Mouse (Mus musculus): Measurements from ENCODE around the gene Slc34a3. TPM values are rescaled to one million over a fixed set of nuclear protein-coding genes. Genes with fewer than 3 reads are reported as not detected.
"Not testable (repeated sequence)": the region's sequence is repeated elsewhere in the genome, so short reads cannot be mapped to it uniquely, and the experiment has no call there.

The Slc34a3 gene
- polyA plus RNA-seq, 1 experiment from 2014 or later: not detected

- not testable (repeated sequence) for ATAC-seq (replicated peaks; ENCODE audit: extremely low read depth, insufficient read depth, low FRiP score)
- H3K4me1 ChIP-seq (ENCODE audit: control insufficient read depth, insufficient read depth, low read length): peaks cover 13% of the 10 kb centered on the region
- 81% methylated on average over 5 of the region's 5 CpGs for WGBS
Measured at GRCm38 (mm10) chr2:25257250-25257649, 23.1 kb upstream of the Slc34a3 start.

DNA sequence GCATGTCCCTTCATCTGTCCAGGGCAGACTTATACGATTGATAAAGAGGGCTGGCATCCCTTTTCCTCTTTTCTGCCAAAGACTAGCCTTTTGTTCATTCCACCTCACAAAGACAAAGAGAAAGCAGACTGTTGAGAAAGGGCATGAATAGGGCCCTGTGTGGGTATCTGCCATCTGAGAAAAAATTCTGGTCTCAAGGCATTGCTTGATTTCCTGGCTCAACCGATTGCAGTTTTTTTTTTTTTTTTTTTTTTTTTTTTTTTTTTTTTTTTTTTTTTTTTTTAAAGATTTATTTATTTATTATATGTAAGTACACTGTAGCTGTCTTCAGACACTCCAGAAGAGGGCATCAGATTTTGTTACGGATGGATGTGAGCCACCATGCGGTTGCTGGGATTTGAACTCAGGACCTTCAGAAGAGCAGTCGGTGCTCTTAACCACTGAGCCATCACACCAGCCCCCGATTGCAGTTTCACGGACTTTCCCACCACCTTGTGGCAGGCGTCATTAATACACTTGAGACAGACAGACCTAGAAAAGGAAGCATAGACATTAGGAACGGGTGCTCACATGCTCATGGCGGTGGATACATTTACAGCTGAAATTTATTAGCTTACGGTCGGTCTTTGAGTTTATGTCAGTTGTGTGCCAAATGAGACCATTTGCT is 22.4 kb upstream of the Slc34a3 start:
- not testable (repeated sequence) for H3K27me3 ChIP-seq (ENCODE audit: control insufficient read depth, insufficient read depth, low read length); H3K27ac ChIP-seq (ENCODE audit: low read length); H3K9me3 ChIP-seq (replicated peaks; ENCODE audit: control insufficient read depth, low read length); ATAC-seq (replicated peaks; ENCODE audit: extremely low read depth, insufficient read depth, low FRiP score); H3K36me3 ChIP-seq (ENCODE audit: control insufficient read depth, insufficient read depth)
- Histone ChIP-seq H3K9ac (ENCODE audit: low read length) (peak overlapping the region; percentile 87), H3K4me2 (ENCODE audit: low read depth, low read length) (peak overlapping the region; percentile 97), H3K4me3 (ENCODE audit: low read length) (peak overlapping the region; percentile 100), H3K4me1 (ENCODE audit: control insufficient read depth, insufficient read depth, low read length) (peaks cover 13% of the 10 kb centered on the region)
- WGBS: 53% methylated on average over 11 of the region's 12 CpGs

More at GRCm38 (mm10) chr2:25257250-25257649, 23.1 kb upstream of the Slc34a3 start:
- H3K4me3 ChIP-seq (ENCODE audit: low read length); H3K9me3 ChIP-seq (replicated peaks; ENCODE audit: control insufficient read depth, low read length); H3K36me3 ChIP-seq (ENCODE audit: control insufficient read depth, insufficient read depth); H3K4me2 ChIP-seq (ENCODE audit: low read depth, low read length); H3K27ac ChIP-seq (ENCODE audit: low read length); H3K9ac ChIP-seq (ENCODE audit: low read length); H3K27me3 ChIP-seq (ENCODE audit: control insufficient read depth, insufficient read depth, low read length): not testable (repeated sequence)

DNA sequence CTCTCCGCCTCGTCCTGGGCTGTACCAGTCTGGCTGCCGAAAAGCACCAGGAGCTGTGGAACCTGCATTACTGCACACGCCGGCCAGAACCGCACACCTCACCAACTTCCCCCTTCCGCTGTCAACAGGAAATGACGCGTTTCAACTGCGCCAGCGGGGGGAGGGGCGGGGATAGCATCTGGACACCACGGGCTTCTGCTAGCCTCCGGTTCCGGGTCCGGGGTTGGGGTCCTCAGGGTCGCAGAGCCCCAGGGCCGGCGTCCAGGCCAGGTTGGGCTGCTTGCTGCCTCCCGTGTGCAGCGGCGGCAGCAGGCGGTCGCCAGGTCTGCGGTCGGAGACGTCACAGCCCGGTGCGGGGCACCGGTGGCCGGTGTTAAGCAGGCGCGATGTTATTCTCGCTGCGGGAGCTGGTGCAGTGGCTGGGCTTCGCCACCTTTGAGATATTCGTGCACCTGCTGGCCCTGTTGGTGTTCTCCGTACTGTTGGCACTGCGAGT is 21.2 kb upstream of the Slc34a3 start, which contains the start of gene Tmem203:
Tmem203 (plus strand) TSS at position 156 of the 496 bp plus-strand sequence.
- Histone ChIP-seq H3K4me2 (ENCODE audit: low read depth, low read length) (peak within 1 kb of the TSS; percentile 97), H3K27ac (ENCODE audit: low read length) (peak within 1 kb of the TSS; percentile 68), H3K9me3 (replicated peaks; ENCODE audit: control insufficient read depth, low read length) (no peaks in the 10 kb centered on the region), H3K4me1 (ENCODE audit: control insufficient read depth, insufficient read depth, low read length) (peaks cover 13% of the 10 kb centered on the region), H3K27me3 (ENCODE audit: control insufficient read depth, insufficient read depth, low read length) (no peaks in the 10 kb centered on the region), H3K36me3 (ENCODE audit: control insufficient read depth, insufficient read depth) (peaks cover 6% of the 10 kb centered on the region; the same call in 1 of the 2 replicates), H3K9ac (ENCODE audit: low read length) (peak within 1 kb of the TSS; percentile 87), H3K4me3 (ENCODE audit: low read length) (peak within 1 kb of the TSS; percentile 100)
- ATAC-seq (replicated peaks; ENCODE audit: extremely low read depth, insufficient read depth, low FRiP score): peak; percentile 80
- WGBS: under 1% methylated on average over 39 of the region's 39 CpGs

DNA sequence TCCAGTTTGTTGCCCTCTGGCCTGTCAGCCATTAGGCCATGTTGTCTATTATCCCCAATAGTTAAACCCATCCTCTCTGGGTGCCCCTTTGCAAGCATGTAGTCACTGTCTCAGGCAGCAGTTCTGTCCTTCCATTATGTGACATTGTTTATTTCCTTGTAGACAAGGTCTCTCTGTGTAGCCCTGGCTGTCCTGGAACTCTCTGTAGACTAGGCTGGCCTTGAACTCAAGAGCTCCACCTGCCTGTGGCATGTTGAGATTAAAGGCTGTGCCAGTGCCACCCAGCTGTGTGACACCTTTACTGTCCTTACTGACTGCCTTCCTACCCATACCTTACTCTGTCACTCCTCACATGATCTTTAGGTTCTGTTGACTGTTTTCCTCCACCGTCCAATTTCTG is 18.2 kb upstream of the Slc34a3 start:
- Histone ChIP-seq H3K36me3 (ENCODE audit: control insufficient read depth, insufficient read depth) (peaks cover 14% of the 10 kb centered on the region), H3K27me3 (ENCODE audit: control insufficient read depth, insufficient read depth, low read length) (no peaks in the 10 kb centered on the region), H3K4me2 (ENCODE audit: low read depth, low read length) (no peak overlapping the region), H3K9me3 (replicated peaks; ENCODE audit: control insufficient read depth, low read length) (no peaks in the 10 kb centered on the region), H3K9ac (ENCODE audit: low read length) (no peak overlapping the region), H3K27ac (ENCODE audit: low read length) (no peak overlapping the region), H3K4me3 (ENCODE audit: low read length) (no peak overlapping the region), H3K4me1 (ENCODE audit: control insufficient read depth, insufficient read depth, low read length) (peaks cover 13% of the 10 kb centered on the region)
- no peak for ATAC-seq (replicated peaks; ENCODE audit: extremely low read depth, insufficient read depth, low FRiP score)
- 88% methylated on average over 1 of the region's 1 CpGs for WGBS

DNA sequence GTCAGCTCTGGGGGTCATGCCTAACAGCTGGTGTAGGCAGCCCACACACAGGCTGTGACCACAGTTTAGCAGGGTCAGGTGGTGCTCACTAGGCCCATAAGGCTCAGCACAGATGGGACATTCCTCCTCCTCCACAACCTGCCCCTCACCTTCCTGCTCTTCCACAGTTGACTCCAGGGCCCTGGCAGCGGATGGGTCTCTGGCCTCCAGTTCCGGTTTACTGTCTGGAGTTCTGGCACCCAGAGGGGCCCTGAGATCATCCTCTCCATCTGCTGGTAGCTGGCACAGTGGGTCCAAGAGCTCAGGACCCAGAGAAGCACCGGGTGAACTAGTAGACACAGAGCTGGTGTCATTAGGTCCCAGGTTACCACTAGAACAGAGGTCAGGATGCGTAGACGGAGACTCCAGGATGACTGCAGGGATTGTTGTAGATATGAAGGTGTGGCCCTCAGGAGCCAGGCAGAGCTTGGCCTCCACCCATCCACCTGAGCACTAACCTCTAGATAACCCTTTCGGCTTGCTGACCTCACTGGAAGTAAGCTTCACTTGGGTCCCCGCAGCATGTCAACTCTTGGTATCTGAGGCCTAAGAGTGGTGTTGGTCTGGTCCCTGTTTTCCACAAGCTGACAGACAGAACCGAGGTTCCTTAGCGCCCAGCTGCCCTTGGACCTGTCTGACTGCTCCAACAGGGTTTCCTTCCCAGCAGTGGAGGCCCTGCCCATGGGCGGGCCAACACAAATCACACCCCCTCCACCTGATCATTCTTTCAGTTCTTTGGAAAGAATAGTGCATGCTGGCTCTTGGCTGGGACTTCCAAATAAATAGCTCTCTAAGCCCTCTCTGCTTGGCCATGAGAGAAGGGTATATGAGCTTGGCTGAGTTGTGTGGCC is 12.3 kb upstream of the Slc34a3 start, which contains the start of gene AL732309.1:
AL732309.1 (minus strand) TSS at position 681 of the 890 bp plus-strand sequence.
- WGBS: 86% methylated on average over 10 of the region's 10 CpGs
- no peak within 1 kb of the TSS for H3K27ac ChIP-seq (ENCODE audit: low read length)
- peaks cover 15% of the 10 kb centered on the region for H3K36me3 ChIP-seq (ENCODE audit: control insufficient read depth, insufficient read depth)
- H3K27me3 ChIP-seq (ENCODE audit: control insufficient read depth, insufficient read depth, low read length): peaks cover 12% of the 10 kb centered on the region; the same call in 1 of the 2 replicates
- ATAC-seq (replicated peaks; ENCODE audit: extremely low read depth, insufficient read depth, low FRiP score): no peak
- H3K4me1 ChIP-seq (ENCODE audit: control insufficient read depth, insufficient read depth, low read length): peaks cover 7% of the 10 kb centered on the region
- no peaks in the 10 kb centered on the region for H3K9me3 ChIP-seq (replicated peaks; ENCODE audit: control insufficient read depth, low read length)
- H3K4me2 ChIP-seq (ENCODE audit: low read depth, low read length): no peak within 1 kb of the TSS
- no peak within 1 kb of the TSS for H3K4me3 ChIP-seq (ENCODE audit: low read length)
- no peak within 1 kb of the TSS for H3K9ac ChIP-seq (ENCODE audit: low read length)

DNA sequence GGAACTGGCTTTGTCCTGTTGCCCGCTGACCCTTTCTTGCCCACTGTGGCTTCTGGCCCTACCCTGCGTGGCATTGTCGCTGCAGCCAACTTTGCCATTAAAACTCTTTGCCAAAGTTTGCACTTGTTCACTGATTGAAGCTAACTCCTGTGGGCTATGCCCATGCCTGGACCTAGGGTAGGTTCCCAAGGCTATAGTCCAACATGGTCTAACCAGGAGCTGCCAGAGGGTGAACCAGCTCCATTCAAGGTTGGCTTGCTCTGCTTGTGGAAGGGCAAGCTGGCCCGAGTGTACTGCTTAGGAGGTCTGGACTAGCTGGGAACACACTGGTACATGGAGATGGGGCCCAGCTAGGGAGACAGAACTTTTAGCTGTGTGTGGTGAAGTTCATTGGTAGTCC is 10.0 kb upstream of the Slc34a3 start:
- 87% methylated on average over 4 of the region's 4 CpGs for WGBS
- ATAC-seq (replicated peaks; ENCODE audit: extremely low read depth, insufficient read depth, low FRiP score): no peak
- H3K36me3 ChIP-seq (ENCODE audit: control insufficient read depth, insufficient read depth): peaks cover 7% of the 10 kb centered on the region
- H3K27me3 ChIP-seq (ENCODE audit: control insufficient read depth, insufficient read depth, low read length): peaks cover 16% of the 10 kb centered on the region; the same call in 1 of the 2 replicates
- no peak overlapping the region for H3K4me3 ChIP-seq (ENCODE audit: low read length)
- peaks cover 13% of the 10 kb centered on the region for H3K4me1 ChIP-seq (ENCODE audit: control insufficient read depth, insufficient read depth, low read length)
- no peak overlapping the region for H3K9ac ChIP-seq (ENCODE audit: low read length)
- no peak overlapping the region for H3K4me2 ChIP-seq (ENCODE audit: low read depth, low read length)
- H3K27ac ChIP-seq (ENCODE audit: low read length): no peak overlapping the region
- no peaks in the 10 kb centered on the region for H3K9me3 ChIP-seq (replicated peaks; ENCODE audit: control insufficient read depth, low read length)

DNA sequence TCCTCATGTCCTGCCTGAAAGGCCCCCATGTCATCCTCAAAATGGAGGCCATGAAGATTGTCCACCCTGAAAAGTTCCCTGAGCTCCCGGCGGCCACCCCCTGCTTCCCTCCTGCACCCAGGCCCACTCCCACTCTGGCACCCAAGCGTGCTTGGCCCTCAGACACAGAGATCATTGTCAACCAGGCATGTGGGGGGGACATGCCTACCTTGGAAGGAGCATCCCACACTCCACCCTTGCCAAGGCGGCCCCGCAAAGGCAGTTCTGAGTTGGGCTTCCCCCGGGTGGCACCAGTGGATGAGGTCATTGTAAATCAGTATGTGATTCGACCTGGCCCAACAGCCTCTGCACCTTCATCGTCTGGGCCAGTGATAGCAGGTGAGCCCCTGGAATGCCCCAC is 9.2 kb upstream of the Slc34a3 start:
- Histone ChIP-seq H3K36me3 (ENCODE audit: control insufficient read depth, insufficient read depth) (peaks cover 4% of the 10 kb centered on the region), H3K4me3 (ENCODE audit: low read length) (no peak overlapping the region), H3K9ac (ENCODE audit: low read length) (no peak overlapping the region), H3K4me2 (ENCODE audit: low read depth, low read length) (no peak overlapping the region), H3K4me1 (ENCODE audit: control insufficient read depth, insufficient read depth, low read length) (peaks cover 13% of the 10 kb centered on the region), H3K9me3 (replicated peaks; ENCODE audit: control insufficient read depth, low read length) (no peaks in the 10 kb centered on the region), H3K27ac (ENCODE audit: low read length) (no peak overlapping the region), H3K27me3 (ENCODE audit: control insufficient read depth, insufficient read depth, low read length) (peaks cover 16% of the 10 kb centered on the region; the same call in 1 of the 2 replicates)
- WGBS: 63% methylated on average over 8 of the region's 8 CpGs
- ATAC-seq (replicated peaks; ENCODE audit: extremely low read depth, insufficient read depth, low FRiP score): no peak

DNA sequence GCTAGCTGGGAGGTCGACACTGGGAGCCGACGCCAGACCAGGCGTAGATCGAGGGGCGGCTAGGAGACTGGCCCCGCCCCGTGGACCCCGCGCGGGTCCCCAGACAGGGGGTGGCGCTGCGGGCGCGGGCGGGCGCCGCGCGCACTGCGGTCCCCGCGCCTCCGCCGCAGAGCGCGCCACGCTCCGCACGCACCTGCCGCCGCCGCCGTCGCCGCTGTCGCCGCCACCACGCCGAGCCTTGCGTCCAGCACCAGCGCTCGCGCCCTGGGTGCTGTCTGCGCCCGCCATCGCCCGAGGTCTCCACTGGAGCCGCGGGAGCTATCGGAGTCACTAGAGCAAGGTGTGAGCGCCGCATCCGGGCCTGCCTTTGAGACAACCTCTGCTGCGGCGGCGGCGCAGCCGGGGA is 7.9 kb upstream of the Slc34a3 start, which contains the start of the genes Rnf208 and Cysrt1:
Rnf208 (plus strand) TSS at position 155 of the 406 bp plus-strand sequence.
Cysrt1 (minus strand) TSS at position 352 of the 406 bp plus-strand sequence.
- H3K4me3 ChIP-seq (ENCODE audit: low read length): peak within 1 kb of the TSS; percentile 62
- ATAC-seq (replicated peaks; ENCODE audit: extremely low read depth, insufficient read depth, low FRiP score): no peak
- peak within 1 kb of the TSS; percentile 68 for H3K9ac ChIP-seq (ENCODE audit: low read length)
- H3K27me3 ChIP-seq (ENCODE audit: control insufficient read depth, insufficient read depth, low read length): peaks cover 16% of the 10 kb centered on the region; the same call in 1 of the 2 replicates
- H3K9me3 ChIP-seq (replicated peaks; ENCODE audit: control insufficient read depth, low read length): no peaks in the 10 kb centered on the region
- WGBS: under 1% methylated on average over 47 of the region's 59 CpGs
- H3K4me1 ChIP-seq (ENCODE audit: control insufficient read depth, insufficient read depth, low read length): peaks cover 13% of the 10 kb centered on the region
- no peak within 1 kb of the TSS for H3K27ac ChIP-seq (ENCODE audit: low read length)
- peak within 1 kb of the TSS; percentile 95 for H3K4me2 ChIP-seq (ENCODE audit: low read depth, low read length)
- peaks cover 4% of the 10 kb centered on the region; the same call in 1 of the 2 replicates for H3K36me3 ChIP-seq (ENCODE audit: control insufficient read depth, insufficient read depth)

Data from heart, embryonic 16.5 days (tissue).